Mouse (Mus musculus): ENCODE results near the gene Slco4a1.

Gene Slco4a1

DNA sequence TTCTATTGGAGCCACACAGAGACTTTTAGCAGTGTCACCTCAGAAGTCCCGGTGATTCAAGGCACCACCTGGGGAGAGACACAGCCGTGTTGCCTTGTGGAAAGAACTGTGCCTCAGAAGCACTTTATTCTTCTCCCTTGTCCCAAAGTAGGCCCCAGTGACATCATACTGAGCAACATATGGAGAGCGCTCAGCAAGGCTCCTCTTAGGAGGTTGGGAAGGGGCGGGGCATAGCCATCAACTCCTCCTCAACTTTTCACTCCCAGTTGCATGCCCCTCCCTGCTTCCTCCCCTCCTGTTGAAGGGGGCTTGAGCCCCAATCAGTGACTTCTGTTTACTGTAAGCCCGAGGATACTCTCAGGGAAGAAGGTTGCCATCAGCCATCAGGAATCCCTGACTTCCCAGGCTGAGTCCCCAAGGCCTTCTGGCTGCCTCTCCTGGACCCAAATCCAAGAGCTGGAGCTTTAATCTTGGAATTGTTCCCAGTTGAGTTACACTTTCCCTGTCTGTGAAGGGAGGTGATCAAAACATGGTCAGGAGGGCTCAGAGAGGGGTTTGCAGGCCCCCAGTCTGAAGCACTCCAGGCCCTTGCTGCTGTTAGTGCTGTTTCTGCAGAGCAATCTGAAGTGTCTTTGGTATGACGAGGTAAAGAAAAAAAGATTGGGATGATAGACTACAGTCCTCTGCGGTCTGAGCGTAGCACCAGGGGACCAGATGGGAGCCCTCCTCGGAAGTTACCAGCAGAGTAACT is 45.3 kb downstream of the Slco4a1 start:
- DNase-seq (ENCODE audit: low read depth, low spot score): no peak

DNA sequence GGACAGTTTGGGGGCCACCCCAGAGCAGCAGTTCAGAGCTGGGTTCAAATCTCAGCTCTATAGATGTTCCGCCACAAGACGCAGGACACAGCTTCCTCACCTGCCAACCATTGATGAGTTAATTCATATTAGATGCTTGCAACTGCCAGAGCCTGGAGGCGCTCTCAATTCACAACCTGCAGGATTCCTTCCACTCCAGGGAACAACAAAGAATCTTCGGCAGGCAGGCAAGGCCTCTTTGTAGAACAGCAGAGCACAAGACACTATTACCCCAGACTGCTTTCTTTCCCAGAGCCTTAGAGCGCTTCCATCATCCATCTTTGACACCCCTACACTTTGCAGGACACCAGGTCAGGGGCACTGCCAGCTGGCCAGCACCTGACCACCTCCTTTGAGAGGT is 50.2 kb downstream of the Slco4a1 start:
- no peak for DNase-seq (ENCODE audit: low read depth, low spot score)

DNA sequence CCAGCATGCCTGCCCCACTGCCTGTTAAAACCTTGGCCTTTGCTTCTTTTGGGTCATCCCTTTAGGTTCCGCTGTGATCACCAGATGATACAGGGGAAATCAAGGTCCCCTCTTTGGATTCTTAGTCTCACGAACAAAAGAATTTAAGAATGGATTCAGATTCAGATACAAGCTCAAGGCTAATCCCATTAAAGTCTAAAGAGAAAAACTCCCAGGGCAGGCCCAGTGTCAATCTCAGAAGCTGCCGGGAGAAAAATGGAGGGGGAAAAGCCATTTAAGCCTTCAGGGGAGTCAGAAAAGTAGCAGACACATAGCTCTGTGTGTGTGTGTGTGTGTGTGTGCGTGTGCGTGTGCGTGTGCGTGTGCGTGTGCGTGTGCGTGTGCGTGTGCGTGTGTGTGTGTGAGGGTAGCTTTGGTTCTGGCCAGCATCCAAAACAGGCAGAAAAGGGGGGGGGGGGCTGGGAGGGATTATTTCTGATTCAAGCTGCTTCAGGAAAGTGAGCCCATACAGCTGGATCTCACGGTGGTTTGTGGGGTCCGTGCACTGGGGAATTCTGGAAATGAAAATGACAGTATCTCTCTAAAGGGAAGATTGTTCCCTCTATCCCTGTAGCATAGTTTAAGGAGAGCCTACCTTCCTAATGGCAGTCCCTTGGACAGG is 52.5 kb downstream of the Slco4a1 start:
- DNase-seq (ENCODE audit: low read depth, low spot score): no peak

DNA sequence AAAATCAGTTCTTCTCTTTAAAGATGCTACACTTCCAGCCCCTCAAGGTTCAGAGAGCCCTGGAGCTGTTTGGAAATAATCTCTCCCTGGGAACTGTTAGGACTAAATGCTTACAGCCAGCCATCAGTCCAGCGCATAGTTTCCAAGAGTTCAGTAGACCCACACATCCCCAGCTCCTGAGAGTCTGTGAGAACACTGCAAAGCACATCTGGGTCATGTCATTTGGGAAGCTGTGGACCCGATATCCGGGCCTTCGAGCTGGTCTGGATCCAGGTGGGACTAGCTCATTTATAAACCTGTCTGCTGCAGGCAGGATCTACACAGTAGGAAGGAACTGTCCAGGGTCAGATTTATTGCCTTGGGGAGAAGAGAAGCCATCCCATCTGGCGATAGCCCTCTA is 54.8 kb downstream of the Slco4a1 start:
- DNase-seq (ENCODE audit: low read depth, low spot score): no peak

GRCm38 (mm10) chr2:180511875-180512661 is 56.0 kb downstream of the Slco4a1 start:
- DNase-seq (ENCODE audit: low read depth, low spot score): no peak

DNA sequence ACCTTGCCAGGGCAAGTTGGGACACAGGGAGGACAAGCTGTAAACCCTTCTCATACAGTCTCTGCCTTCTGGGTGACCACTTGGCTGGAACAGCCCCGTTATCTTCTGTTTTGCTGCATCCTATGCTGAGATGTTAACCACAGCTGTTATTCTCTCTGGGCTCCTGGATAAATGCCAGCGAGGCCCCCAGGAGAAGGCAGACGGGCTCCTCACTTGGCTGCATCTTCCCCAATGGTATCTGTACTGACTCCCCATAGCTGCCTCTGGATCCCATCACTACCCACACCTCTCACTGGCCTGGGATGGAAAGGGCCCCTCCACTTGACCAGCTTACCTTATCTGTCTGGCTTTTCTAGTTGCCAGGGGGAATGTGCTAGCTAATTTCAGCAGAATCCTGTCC is 57.0 kb downstream of the Slco4a1 start:
- DNase-seq (ENCODE audit: low read depth, low spot score): no peak

GRCm38 (mm10) chr2:180513835-180514234 is 57.8 kb downstream of the Slco4a1 start:
- no peak for DNase-seq (ENCODE audit: low read depth, low spot score)

- no peak for DNase-seq (ENCODE audit: low read depth, low spot score)
These were observed 65.6 kb downstream of the Slco4a1 start for GRCm38 (mm10) chr2:180521437-180522221.

GRCm38 (mm10) chr2:180522825-180523224 is 66.8 kb downstream of the Slco4a1 start:
- no peak for DNase-seq (ENCODE audit: low read depth, low spot score)
